Mouse (Mus musculus): ENCODE measurements around the gene Mad1l1. TPM values are rescaled to one million over a fixed set of nuclear protein-coding genes. Genes with fewer than 3 reads are reported as not detected.

The Mad1l1 gene
- polyA plus RNA-seq, 1 experiment from 2014 or later, result 32.2 TPM

DNA sequence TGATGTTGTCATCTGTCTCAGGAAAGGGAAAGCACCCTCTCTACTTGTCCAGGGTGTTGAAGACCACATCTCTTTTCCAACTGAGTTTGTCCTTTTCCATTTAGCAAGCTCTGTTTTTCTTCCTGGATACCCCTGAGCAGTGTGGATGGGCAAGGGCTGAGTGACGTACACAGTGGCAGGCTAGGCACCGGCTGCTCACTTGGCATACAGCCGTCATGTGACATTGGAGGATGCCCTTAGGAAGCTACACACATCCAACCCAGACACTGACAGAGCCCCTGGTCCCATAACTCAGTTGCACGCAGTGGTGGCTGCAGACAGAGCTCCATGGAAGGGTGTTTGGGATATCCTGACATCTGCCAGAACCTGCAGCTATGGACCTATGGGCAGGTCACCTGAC, 295.0 kb downstream of the Mad1l1 start:
- ATAC-seq, result no peak
- 84% methylated on average over 4 of the region's 4 CpGs for WGBS

DNA sequence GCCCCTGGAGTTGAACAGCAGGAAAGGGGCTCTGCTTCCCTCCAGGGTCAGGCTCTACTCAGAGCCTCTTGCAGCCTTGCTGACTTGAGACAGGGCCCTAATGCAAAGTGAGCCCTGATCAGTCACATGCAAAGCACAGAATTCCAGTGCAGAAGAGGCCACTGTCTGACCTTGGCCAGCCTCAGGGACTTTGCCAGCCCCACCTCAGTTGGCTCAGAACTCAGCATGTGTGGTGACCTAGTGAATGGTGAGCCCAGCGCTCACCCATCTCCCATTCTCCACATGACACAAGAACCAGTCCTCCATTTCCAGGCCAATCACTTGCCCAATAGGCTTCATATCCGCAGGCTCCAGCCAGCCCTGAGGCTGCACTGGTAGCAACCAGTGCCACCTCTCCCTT, 296.1 kb downstream of the Mad1l1 start:
- Histone ChIP-seq H3K27me3 (replicated peaks; ENCODE audit: control insufficient read depth, insufficient read depth, low read length) (no peaks in the 10 kb centered on the region; the same call in 1 of the 2 replicates), H3K36me3 (ENCODE audit: control insufficient read depth, insufficient read depth, low read length) (no peaks in the 10 kb centered on the region), H3K9me3 (ENCODE audit: control insufficient read depth, low read length) (no peaks in the 10 kb centered on the region), H3K4me1 (ENCODE audit: control insufficient read depth, insufficient read depth, low read depth, low read length) (peaks cover 28% of the 10 kb centered on the region), H3K9ac (ENCODE audit: low read depth, low read length) (no peak overlapping the region), H3K27ac (ENCODE audit: low read depth, low read length) (no peak overlapping the region), H3K4me3 (ENCODE audit: low read length) (no peak overlapping the region), H3K4me2 (ENCODE audit: low read length) (no peak overlapping the region)
- no peak for ATAC-seq
- 93% methylated on average over 2 of the region's 2 CpGs for WGBS

More for the DNA sequence above, 295.0 kb downstream of the Mad1l1 start:
- Histone ChIP-seq H3K4me1 (ENCODE audit: control insufficient read depth, insufficient read depth, low read depth, low read length) (peaks cover 28% of the 10 kb centered on the region), H3K9me3 (ENCODE audit: control insufficient read depth, low read length) (no peaks in the 10 kb centered on the region), H3K36me3 (ENCODE audit: control insufficient read depth, insufficient read depth, low read length) (no peaks in the 10 kb centered on the region), H3K27ac (ENCODE audit: low read depth, low read length) (no peak overlapping the region), H3K9ac (ENCODE audit: low read depth, low read length) (no peak overlapping the region), H3K4me3 (ENCODE audit: low read length) (no peak overlapping the region), H3K4me2 (ENCODE audit: low read length) (no peak overlapping the region), H3K27me3 (replicated peaks; ENCODE audit: control insufficient read depth, insufficient read depth, low read length) (no peaks in the 10 kb centered on the region; the same call in 1 of the 2 replicates)

DNA sequence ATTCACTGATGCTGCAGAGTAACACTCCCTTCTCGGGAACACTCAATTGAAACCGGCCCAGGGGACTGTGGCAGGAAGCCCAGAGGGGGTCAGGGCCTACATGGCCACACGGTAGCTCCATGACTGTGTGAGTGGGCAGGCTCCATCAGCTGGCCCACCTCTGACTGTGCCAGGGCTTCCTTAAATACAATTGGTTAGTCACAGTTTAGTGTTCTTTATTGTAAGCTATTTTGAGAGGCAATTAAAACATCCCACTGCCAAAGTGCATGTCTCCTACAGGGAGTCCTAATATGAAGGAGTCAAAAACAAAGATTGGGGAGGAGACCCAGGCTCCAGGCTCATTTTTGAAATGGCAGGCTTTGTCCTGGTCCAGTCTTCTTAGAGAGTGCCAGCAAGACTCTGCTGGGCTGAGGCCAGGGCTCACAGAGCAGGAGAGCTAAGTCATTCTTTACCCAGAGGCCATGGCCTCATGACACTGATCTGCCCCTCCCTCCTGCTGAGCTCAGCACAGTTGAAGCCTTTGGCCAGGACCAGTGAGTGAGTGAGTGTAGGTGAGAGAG, 297.3 kb downstream of the Mad1l1 start:
- H3K9ac ChIP-seq (ENCODE audit: low read depth, low read length), result no peak overlapping the region
- peaks cover 28% of the 10 kb centered on the region for H3K4me1 ChIP-seq (ENCODE audit: control insufficient read depth, insufficient read depth, low read depth, low read length)
- peak; percentile 91 for ATAC-seq
- no peak overlapping the region for H3K27ac ChIP-seq (ENCODE audit: low read depth, low read length)
- H3K36me3 ChIP-seq (ENCODE audit: control insufficient read depth, insufficient read depth, low read length), result no peaks in the 10 kb centered on the region
- H3K9me3 ChIP-seq (ENCODE audit: control insufficient read depth, low read length), result no peaks in the 10 kb centered on the region
- WGBS, result 13% methylated on average over 3 of the region's 3 CpGs
- H3K4me2 ChIP-seq (ENCODE audit: low read length), result no peak overlapping the region
- no peaks in the 10 kb centered on the region; the same call in 1 of the 2 replicates for H3K27me3 ChIP-seq (replicated peaks; ENCODE audit: control insufficient read depth, insufficient read depth, low read length)
- no peak overlapping the region for H3K4me3 ChIP-seq (ENCODE audit: low read length)

DNA sequence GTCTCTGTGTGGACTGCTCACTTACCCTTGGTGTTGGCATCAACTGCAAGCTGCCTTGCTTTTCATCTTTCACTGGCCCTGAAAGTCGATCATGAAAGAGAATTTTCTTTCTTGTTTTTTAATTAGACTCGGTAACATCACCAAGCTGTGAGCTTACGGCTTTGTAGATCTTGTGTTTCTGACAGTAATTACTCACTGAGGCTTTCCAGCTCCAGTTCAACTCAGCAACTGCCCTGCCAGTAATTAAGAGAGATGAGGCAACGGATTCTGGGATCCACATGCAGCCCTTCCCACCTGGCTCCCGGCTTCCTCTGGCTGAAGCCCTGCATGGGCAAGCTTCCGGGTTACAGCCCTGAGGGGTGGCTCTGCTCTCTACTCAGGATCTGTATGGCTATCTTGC, 298.5 kb downstream of the Mad1l1 start:
- Histone ChIP-seq H3K36me3 (ENCODE audit: control insufficient read depth, insufficient read depth, low read length) (no peaks in the 10 kb centered on the region), H3K4me2 (ENCODE audit: low read length) (no peak overlapping the region), H3K4me3 (ENCODE audit: low read length) (no peak overlapping the region), H3K9ac (ENCODE audit: low read depth, low read length) (no peak overlapping the region), H3K27me3 (replicated peaks; ENCODE audit: control insufficient read depth, insufficient read depth, low read length) (no peaks in the 10 kb centered on the region; the same call in 1 of the 2 replicates), H3K4me1 (ENCODE audit: control insufficient read depth, insufficient read depth, low read depth, low read length) (peaks cover 28% of the 10 kb centered on the region), H3K27ac (ENCODE audit: low read depth, low read length) (no peak overlapping the region), H3K9me3 (ENCODE audit: control insufficient read depth, low read length) (no peaks in the 10 kb centered on the region)
- WGBS, result 56% methylated on average over 6 of the region's 6 CpGs
- no peak for ATAC-seq

DNA sequence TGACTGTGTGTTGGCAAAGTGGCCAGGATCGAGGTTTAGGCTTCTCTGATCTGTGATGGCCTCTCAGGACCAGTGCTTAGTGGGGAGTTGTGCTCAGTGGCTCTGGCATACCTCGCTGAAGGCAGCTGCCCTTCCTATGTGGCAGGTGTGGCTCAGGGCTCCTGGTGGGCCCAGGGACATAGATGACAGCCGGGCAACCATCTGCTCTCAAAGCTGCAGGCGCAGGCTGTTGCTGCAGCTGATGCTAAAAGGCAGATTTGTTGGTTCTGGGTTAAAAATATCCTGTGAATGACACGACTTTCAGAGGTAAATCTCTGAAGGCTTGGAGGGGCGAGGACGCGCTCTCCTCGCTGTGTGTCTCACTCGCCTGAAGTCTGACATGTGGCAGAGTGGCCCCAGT, 299.6 kb downstream of the Mad1l1 start:
- WGBS, result 53% methylated on average over 10 of the region's 10 CpGs
- Histone ChIP-seq H3K27ac (ENCODE audit: low read depth, low read length) (no peak overlapping the region), H3K9me3 (ENCODE audit: control insufficient read depth, low read length) (no peaks in the 10 kb centered on the region), H3K9ac (ENCODE audit: low read depth, low read length) (no peak overlapping the region), H3K27me3 (replicated peaks; ENCODE audit: control insufficient read depth, insufficient read depth, low read length) (no peaks in the 10 kb centered on the region; the same call in 1 of the 2 replicates), H3K4me3 (ENCODE audit: low read length) (no peak overlapping the region), H3K36me3 (ENCODE audit: control insufficient read depth, insufficient read depth, low read length) (no peaks in the 10 kb centered on the region), H3K4me2 (ENCODE audit: low read length) (no peak overlapping the region), H3K4me1 (ENCODE audit: control insufficient read depth, insufficient read depth, low read depth, low read length) (peaks cover 28% of the 10 kb centered on the region)
- ATAC-seq, result no peak

DNA sequence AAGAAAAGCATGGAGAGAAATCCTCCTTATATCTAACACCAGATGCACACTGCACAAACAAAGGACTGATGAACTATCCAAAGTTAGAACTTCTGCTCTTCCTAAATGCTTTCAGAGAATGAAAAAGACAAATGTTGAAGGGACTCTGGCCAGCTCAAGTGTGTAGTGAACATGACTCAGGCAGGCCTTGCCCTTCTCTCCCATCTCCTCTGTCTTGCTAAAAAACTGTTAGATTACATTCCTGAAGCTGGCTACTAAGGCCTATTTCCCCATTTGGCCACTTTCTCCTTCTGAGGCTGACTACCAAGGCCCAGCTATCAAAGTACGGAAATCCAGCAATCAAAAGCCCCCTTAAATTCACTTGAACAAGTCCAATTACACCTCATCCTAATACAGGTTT, 301.7 kb downstream of the Mad1l1 start:
- H3K9ac ChIP-seq (ENCODE audit: low read depth, low read length), result no peak overlapping the region
- no peak overlapping the region for H3K4me3 ChIP-seq (ENCODE audit: low read length)
- H3K4me2 ChIP-seq (ENCODE audit: low read length), result no peak overlapping the region
- ATAC-seq, result no peak
- no peaks in the 10 kb centered on the region for H3K27me3 ChIP-seq (replicated peaks; ENCODE audit: control insufficient read depth, insufficient read depth, low read length)
- WGBS, result 96% methylated on average over 1 of the region's 1 CpGs
- no peaks in the 10 kb centered on the region for H3K9me3 ChIP-seq (ENCODE audit: control insufficient read depth, low read length)
- no peaks in the 10 kb centered on the region for H3K36me3 ChIP-seq (ENCODE audit: control insufficient read depth, insufficient read depth, low read length)
- no peak overlapping the region for H3K27ac ChIP-seq (ENCODE audit: low read depth, low read length)
- H3K4me1 ChIP-seq (ENCODE audit: control insufficient read depth, insufficient read depth, low read depth, low read length), result peaks cover 26% of the 10 kb centered on the region

DNA sequence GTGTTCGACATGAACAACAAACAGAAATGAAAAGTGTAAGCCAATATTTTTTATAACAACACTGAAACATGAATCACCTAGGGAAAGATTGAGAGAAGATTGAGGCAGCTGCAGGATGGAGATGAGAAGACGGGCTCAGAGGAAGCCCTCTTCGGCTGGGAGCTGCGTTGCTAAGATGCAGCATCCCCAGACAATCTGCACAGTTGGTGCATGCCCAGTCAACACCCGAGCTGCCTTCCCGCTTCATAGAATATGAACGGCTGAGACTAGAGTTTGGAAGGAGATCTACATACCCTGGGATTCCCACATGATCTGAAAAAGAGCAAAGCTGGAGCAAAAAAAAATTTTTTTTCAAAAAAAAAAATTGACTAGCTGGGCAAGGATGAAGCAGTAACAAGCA, 302.6 kb downstream of the Mad1l1 start:
- ATAC-seq, result no peak
- Histone ChIP-seq H3K9me3 (ENCODE audit: control insufficient read depth, low read length) (no peaks in the 10 kb centered on the region), H3K4me1 (ENCODE audit: control insufficient read depth, insufficient read depth, low read depth, low read length) (peaks cover 20% of the 10 kb centered on the region), H3K36me3 (ENCODE audit: control insufficient read depth, insufficient read depth, low read length) (no peaks in the 10 kb centered on the region), H3K4me3 (ENCODE audit: low read length) (no peak overlapping the region), H3K4me2 (ENCODE audit: low read length) (no peak overlapping the region), H3K27ac (ENCODE audit: low read depth, low read length) (no peak overlapping the region), H3K9ac (ENCODE audit: low read depth, low read length) (no peak overlapping the region), H3K27me3 (replicated peaks; ENCODE audit: control insufficient read depth, insufficient read depth, low read length) (no peaks in the 10 kb centered on the region)
- WGBS, result 64% methylated on average over 7 of the region's 7 CpGs

DNA sequence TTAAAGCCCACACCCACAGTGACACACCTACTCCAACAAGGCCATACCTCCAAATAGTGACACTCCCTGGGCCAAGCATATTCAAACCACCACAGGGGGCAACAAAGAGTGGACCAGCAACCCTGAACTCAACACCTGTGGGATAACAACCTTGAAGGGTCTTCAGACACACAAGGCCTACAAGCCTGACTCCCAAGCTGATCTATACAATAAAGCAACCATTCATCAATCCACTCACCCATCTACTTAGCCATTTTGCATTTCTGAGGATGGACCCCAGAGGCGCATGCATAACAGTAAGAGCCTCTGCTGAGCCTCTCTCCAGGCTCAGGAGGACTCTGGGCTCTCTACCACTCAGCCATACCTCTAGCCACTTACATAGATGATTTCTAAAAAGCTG, 304.5 kb downstream of the Mad1l1 start:
- Histone ChIP-seq H3K36me3 (ENCODE audit: control insufficient read depth, insufficient read depth, low read length) (no peaks in the 10 kb centered on the region), H3K27me3 (replicated peaks; ENCODE audit: control insufficient read depth, insufficient read depth, low read length) (no peaks in the 10 kb centered on the region), H3K9ac (ENCODE audit: low read depth, low read length) (no peak overlapping the region), H3K4me3 (ENCODE audit: low read length) (no peak overlapping the region), H3K4me2 (ENCODE audit: low read length) (no peak overlapping the region), H3K27ac (ENCODE audit: low read depth, low read length) (no peak overlapping the region), H3K4me1 (ENCODE audit: control insufficient read depth, insufficient read depth, low read depth, low read length) (peaks cover 5% of the 10 kb centered on the region), H3K9me3 (ENCODE audit: control insufficient read depth, low read length) (no peaks in the 10 kb centered on the region)
- WGBS, result 96% methylated on average over 1 of the region's 1 CpGs
- no peak for ATAC-seq

DNA sequence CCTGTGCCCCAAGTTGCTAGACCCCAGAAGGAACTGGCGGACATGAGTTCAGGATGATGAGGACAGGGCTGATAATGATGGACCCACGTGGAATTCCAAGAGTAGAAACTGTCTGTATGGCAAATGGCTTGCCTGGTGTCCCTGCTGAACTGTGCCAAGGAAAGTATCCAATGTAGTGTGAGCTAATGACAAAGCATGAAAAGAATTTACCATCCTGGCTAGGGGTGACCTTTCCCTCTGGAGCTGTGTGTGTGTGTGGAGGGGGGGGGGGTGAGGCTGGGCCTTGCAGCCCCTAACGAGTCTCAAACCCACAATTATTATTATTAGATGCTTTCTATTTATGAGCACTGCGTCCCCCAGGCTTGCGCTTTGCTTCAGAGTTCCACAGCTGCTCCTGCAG, 307.7 kb downstream of the Mad1l1 start:
- Histone ChIP-seq H3K9ac (ENCODE audit: low read depth, low read length) (no peak overlapping the region), H3K36me3 (ENCODE audit: control insufficient read depth, insufficient read depth, low read length) (no peaks in the 10 kb centered on the region), H3K9me3 (ENCODE audit: control insufficient read depth, low read length) (no peaks in the 10 kb centered on the region), H3K27ac (ENCODE audit: low read depth, low read length) (no peak overlapping the region), H3K27me3 (replicated peaks; ENCODE audit: control insufficient read depth, insufficient read depth, low read length) (no peaks in the 10 kb centered on the region), H3K4me2 (ENCODE audit: low read length) (no peak overlapping the region), H3K4me3 (ENCODE audit: low read length) (no peak overlapping the region), H3K4me1 (ENCODE audit: control insufficient read depth, insufficient read depth, low read depth, low read length) (no peaks in the 10 kb centered on the region)
- no peak; the same call in 1 of the 2 replicates for ATAC-seq
- WGBS, result 74% methylated on average over 5 of the region's 5 CpGs
